Mouse (Mus musculus): ENCODE data around the gene Mob3a. TPM values are rescaled to one million over a fixed set of nuclear protein-coding genes. Genes with fewer than 3 reads are reported as not detected.

Gene Mob3a
- total and polyA plus RNA-seq, 3 experiments: 56.9 to 84.2 (median 71.4) TPM

DNA sequence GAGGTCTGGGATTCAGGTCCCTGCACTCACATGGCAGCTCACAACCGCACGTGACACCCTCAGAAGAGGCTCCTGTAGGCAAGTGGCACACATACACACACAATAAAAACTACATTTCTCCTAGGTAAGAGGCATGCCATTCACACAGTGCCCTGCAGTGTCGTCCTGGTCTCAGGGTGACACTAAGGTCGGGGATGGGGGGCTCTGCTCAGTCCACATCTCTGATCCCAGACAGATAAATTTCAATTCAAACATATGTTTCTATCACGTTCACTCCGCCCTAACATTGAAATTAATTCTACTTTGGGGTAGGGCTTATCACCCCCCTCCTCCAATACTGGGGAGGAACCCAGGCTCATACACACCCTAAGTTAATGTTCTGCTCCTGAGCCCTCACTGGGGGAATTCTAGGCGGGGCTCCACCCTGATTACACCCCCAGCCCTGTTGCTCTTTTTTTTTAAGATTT is 1.7 kb downstream of the Mob3a start:
- in situ Hi-C loops (cut with MboI; ENCODE audit: low pct_ligation_motif_present, low pct_unique_long_range_greater_than_20kb, low sequenced_read_pairs) (no loop called here), dilution Hi-C loops (cut with MboI; ENCODE audit: extremely low pct_ligation_motif_present, extremely low pct_unique_long_range_greater_than_20kb, low sequenced_read_pairs) (no loop called here)
- DNase-seq (ENCODE audit: extremely low read depth): no peak
- Histone ChIP-seq H3K9me3 (replicated peaks; ENCODE audit: low read length) (no peaks in the 10 kb centered on the region), H3K79me2 (replicated peaks; ENCODE audit: control insufficient read depth, extremely low read depth, insufficient read depth, poor library complexity, severe bottlenecking) (peaks cover 23% of the 10 kb centered on the region), H3K4me1 (ENCODE audit: control insufficient read depth in 1 of 2, insufficient read depth in 2 of 2) (peaks cover 30 to 65% of the 10 kb centered on the region in 2 experiments), H3K9ac (ENCODE audit: insufficient read depth, low read depth) (peak overlapping the region; percentile 60), H3K4me3 (replicated peaks in 1 of 3; ENCODE audit: low read depth in 2 of 3, low read length in 2 of 3, poor library complexity in 1 of 3) (peak overlapping the region; percentile 59 to 88 (median 78)), H3K4me2 (ENCODE audit: insufficient read depth, low read depth, poor library complexity, severe bottlenecking) (peak overlapping the region; percentile 83), H3K27ac (ENCODE audit: insufficient read depth, low read depth) (peak overlapping the region; percentile 71), H3K36me3 (replicated peaks in 1 of 2; ENCODE audit: control insufficient read depth in 1 of 2, insufficient read depth in 1 of 2, low read length in 1 of 2) (peaks cover 0 to 25% of the 10 kb centered on the region in 2 experiments), H3K27me3 (replicated peaks) (no peaks in the 10 kb centered on the region)
- TF ChIP-seq ELF1 (IDR thresholded peaks at IDR 0.05; ENCODE audit: low read depth, low read length) (no peak), POLR2AphosphoS2 (IDR thresholded peaks at IDR 0.05; ENCODE audit: low read depth, low read length) (peak; percentile 63; the same call in 1 of the 2 replicates), NRF1 (IDR thresholded peaks at IDR 0.05; ENCODE audit: low read depth, low read length) (no peak), MXI1 (IDR thresholded peaks at IDR 0.05; ENCODE audit: low read depth, low read length) (peak; percentile 66), TCF12 (IDR thresholded peaks at IDR 0.05; ENCODE audit: low read depth, low read length) (no peak), ZC3H11A (IDR thresholded peaks at IDR 0.05; ENCODE audit: low read depth, low read length) (no peak), MYC (IDR thresholded peaks at IDR 0.05; ENCODE audit: low read depth, low read length) (peak; percentile 77; the same call in 1 of the 2 replicates), RCOR1 (conservative IDR thresholded peaks at IDR 0.05; ENCODE audit: low read depth, low read length) (no peak), MAFK (IDR thresholded peaks at IDR 0.05; ENCODE audit: insufficient replicate concordance, low read length) (no peak), UBTF (IDR thresholded peaks at IDR 0.05; ENCODE audit: low read depth, low read length) (no peak), USF1 (IDR thresholded peaks at IDR 0.05; ENCODE audit: low read depth, low read length) (peak; percentile 25; the same call in 1 of the 2 replicates), KAT2A (IDR thresholded peaks at IDR 0.05; ENCODE audit: insufficient replicate concordance, low read length) (no peak), CHD1 (IDR thresholded peaks at IDR 0.05; ENCODE audit: low read depth, low read length) (peak; percentile 69; the same call in 1 of the 2 replicates), PAX5 (IDR thresholded peaks at IDR 0.05; ENCODE audit: low read length) (no peak), POLR2A (IDR thresholded peaks at IDR 0.05; ENCODE audit: low read depth, low read length) (no peak), MAX (IDR thresholded peaks at IDR 0.05; ENCODE audit: low read length) (peak; percentile 82), CHD2 (IDR thresholded peaks at IDR 0.05; ENCODE audit: low read length) (no peak), HCFC1 (IDR thresholded peaks at IDR 0.05; ENCODE audit: low read depth, low read length) (no peak), BHLHE40 (IDR thresholded peaks at IDR 0.05; ENCODE audit: low read depth, low read length) (peak; percentile 95), SIN3A (IDR thresholded peaks at IDR 0.05; ENCODE audit: low read length) (no peak; the same call in 1 of the 2 replicates)

DNA sequence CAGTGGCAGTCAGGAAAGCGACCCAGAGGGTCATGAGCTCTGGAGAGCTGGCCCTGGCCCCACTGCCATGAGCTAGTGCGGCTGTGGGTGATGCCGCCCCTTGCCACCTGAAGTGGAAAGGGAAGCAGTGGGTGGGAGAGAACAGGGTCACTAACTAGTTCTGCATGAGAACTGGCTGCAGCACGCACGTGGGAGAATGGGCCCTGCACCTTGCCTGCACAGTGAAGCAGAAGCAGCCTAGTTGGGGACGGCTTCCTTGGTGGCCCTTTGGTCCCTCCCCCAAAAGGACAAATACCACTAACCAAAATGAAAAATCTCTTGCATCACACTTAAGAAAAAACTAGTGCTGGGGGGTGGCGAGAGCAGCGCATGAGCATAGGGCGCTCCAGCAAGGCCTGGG is 3.2 kb downstream of the Mob3a start:
- H3K4me2 ChIP-seq (ENCODE audit: insufficient read depth, low read depth, poor library complexity, severe bottlenecking): peak overlapping the region; percentile 43
- peak overlapping the region in 2 of 3 experiments; percentile 27 to 35 for H3K4me3 ChIP-seq (replicated peaks in 1 of 3; ENCODE audit: low read depth in 2 of 3, low read length in 2 of 3, poor library complexity in 1 of 3)
- dilution Hi-C loops (cut with MboI; ENCODE audit: extremely low pct_ligation_motif_present, extremely low pct_unique_long_range_greater_than_20kb, low sequenced_read_pairs) (no loop called here), in situ Hi-C loops (cut with MboI; ENCODE audit: low pct_ligation_motif_present, low pct_unique_long_range_greater_than_20kb, low sequenced_read_pairs) (loop anchor here (25.0 kb wide), 1 partner anchor 261 kb away; the partner anchor contains the start of gene Tcf3)
- peaks cover 23% of the 10 kb centered on the region for H3K79me2 ChIP-seq (replicated peaks; ENCODE audit: control insufficient read depth, extremely low read depth, insufficient read depth, poor library complexity, severe bottlenecking)
- peaks cover 32 to 69% of the 10 kb centered on the region in 2 experiments for H3K4me1 ChIP-seq (ENCODE audit: control insufficient read depth in 1 of 2, insufficient read depth in 2 of 2)
- H3K27me3 ChIP-seq (replicated peaks): no peaks in the 10 kb centered on the region
- peak overlapping the region; percentile 93 for H3K27ac ChIP-seq (ENCODE audit: insufficient read depth, low read depth)
- H3K9me3 ChIP-seq (replicated peaks; ENCODE audit: low read length): no peaks in the 10 kb centered on the region
- TF ChIP-seq MAX (IDR thresholded peaks at IDR 0.05; ENCODE audit: low read length) (0 out of 2 replicates have a peak, but pooled peaks have one; percentile 8), ZNF384 (IDR thresholded peaks at IDR 0.05; ENCODE audit: low read depth, low read length) (0 out of 2 replicates have a peak, but pooled peaks have one; percentile 11), SIN3A (IDR thresholded peaks at IDR 0.05; ENCODE audit: low read length) (0 out of 2 replicates have a peak, but pooled peaks have one; percentile 21), MYC (IDR thresholded peaks at IDR 0.05; ENCODE audit: low read depth, low read length) (0 out of 2 replicates have a peak, but pooled peaks have one; percentile 27), NRF1 (IDR thresholded peaks at IDR 0.05; ENCODE audit: low read depth, low read length) (peak; percentile 32; the same call in 1 of the 2 replicates), POLR2A (IDR thresholded peaks at IDR 0.05; ENCODE audit: low read depth, low read length) (no peak), BHLHE40 (IDR thresholded peaks at IDR 0.05; ENCODE audit: low read depth, low read length) (no peak)
- H3K36me3 ChIP-seq (replicated peaks in 1 of 2; ENCODE audit: control insufficient read depth in 1 of 2, insufficient read depth in 1 of 2, low read length in 1 of 2): peaks cover 0 to 15% of the 10 kb centered on the region in 2 experiments
- H3K9ac ChIP-seq (ENCODE audit: insufficient read depth, low read depth): no peak overlapping the region
- no peak for DNase-seq (ENCODE audit: extremely low read depth)
